In genomic region chr19:7195900-7196728, GRCm38 (mm10) we compare ENCODE assay signal across 8 mouse cellular contexts. TPM values are rescaled to one million over a fixed set of nuclear protein-coding genes. Genes with fewer than 3 reads are reported as not detected.
DNase-seq lines count a peak whose midpoint lies in the region; ATAC-seq lines count a peak whose summit lies in the region.

No protein-coding gene starts in this region.

- H3K27me3 ChIP-seq in liver, embryonic 13.5 days: peaks cover 10% of the 10 kb centered on the region; the same call in 1 of the 2 replicates
- H3K27me3 ChIP-seq in neural tube, embryonic 14.5 days (ENCODE audit: control insufficient read depth, insufficient read depth, low read length): no peaks in the 10 kb centered on the region

- H3K4me3 ChIP-seq in liver, embryonic 13.5 days (replicated peaks): no peak overlapping the region
- H3K4me3 ChIP-seq in neural tube, embryonic 14.5 days (ENCODE audit: low read depth, low read length): no peak overlapping the region

- H3K9me3 ChIP-seq in liver, embryonic 13.5 days (replicated peaks): no peaks in the 10 kb centered on the region
- H3K9me3 ChIP-seq in neural tube, embryonic 14.5 days (ENCODE audit: control insufficient read depth, low read length): no peaks in the 10 kb centered on the region

- H3K4me2 ChIP-seq in liver, embryonic 13.5 days: no peak overlapping the region
- no peak overlapping the region for H3K4me2 ChIP-seq in neural tube, embryonic 14.5 days (ENCODE audit: low read depth, low read length)

- 22% methylated on average over 33 of the region's 33 CpGs for WGBS in liver, embryonic 13.5 days (ENCODE audit: insufficient replicate concordance)
- 14% methylated on average over 33 of the region's 33 CpGs for WGBS in neural tube, embryonic 14.5 days

- ATAC-seq in liver, embryonic 13.5 days (ENCODE audit: low read depth): peak; percentile 13; the same call in 1 of the 2 replicates
- peak; percentile 24; the same call in 1 of the 2 replicates for ATAC-seq in neural tube, embryonic 14.5 days (ENCODE audit: low read depth)

- H3K4me1 ChIP-seq in liver, embryonic 13.5 days (replicated peaks): peaks cover 35% of the 10 kb centered on the region
- H3K4me1 ChIP-seq in neural tube, embryonic 14.5 days (ENCODE audit: control insufficient read depth, insufficient read depth, low read length): no peaks in the 10 kb centered on the region; the same call in 1 of the 2 replicates

- no peak overlapping the region for H3K9ac ChIP-seq in liver, embryonic 13.5 days
- no peak overlapping the region for H3K9ac ChIP-seq in neural tube, embryonic 14.5 days (replicated peaks; ENCODE audit: low read depth, low read length)

- H3K27ac ChIP-seq in liver, embryonic 13.5 days: no peak overlapping the region
- H3K27ac ChIP-seq in neural tube, embryonic 14.5 days (ENCODE audit: low read depth, low read length): no peak overlapping the region

- H3K36me3 ChIP-seq in liver, embryonic 13.5 days: peaks cover 46% of the 10 kb centered on the region
- H3K36me3 ChIP-seq in neural tube, embryonic 14.5 days (ENCODE audit: control insufficient read depth, insufficient read depth, low read length): peaks cover 18% of the 10 kb centered on the region

- peak; percentile 28 for DNase-seq in 3134 (ENCODE audit: extremely low read depth, insufficient read length, low spot score)
- DNase-seq in MN1 (ENCODE audit: low spot score): peak; percentile 44
- peak; percentile 87 for DNase-seq in cerebellum, postnatal 10 days
- peak; percentile 77 for DNase-seq in gastrocnemius, postnatal 10 days
- peak; percentile 51 for DNase-seq in induced T-regulatory cell, adult 2 months (ENCODE audit: low read depth)
- DNase-seq in liver, embryonic 13.5 days: peak; percentile 38
- peak; percentile 73 for DNase-seq in thymus, postnatal 4 days

RNA-seq across cellular contexts. Expression of gene Otub1, which starts 10.0 kb away (rescaled TPM):
- 10 to 100 TPM; 63.2 to 67.3 TPM for total RNA-seq in gastrocnemius, postnatal 10 days (2021)
- 68.9 and 69.3 TPM in 2 replicates for polyA plus RNA-seq in liver, embryonic 13.5 days (2015; fragmentation: Nextera tagmentation; extraction: Ambion mirVana)
- 240 and 255 TPM in 2 replicates for polyA plus RNA-seq in neural tube, embryonic 14.5 days (2014; fragmentation: Nextera tagmentation; extraction: Ambion mirVana)

RNA-seq across cellular contexts. Expression of gene Cox8a, which starts 21.3 kb away (rescaled TPM):
- total RNA-seq in gastrocnemius, postnatal 10 days (2021): 100 to 1,000 TPM; 275 to 315 TPM
- polyA plus RNA-seq in liver, embryonic 13.5 days (2015; fragmentation: Nextera tagmentation; extraction: Ambion mirVana): 734 and 757 TPM in 2 replicates
- 1,130 and 1,330 TPM in 2 replicates for polyA plus RNA-seq in neural tube, embryonic 14.5 days (2014; fragmentation: Nextera tagmentation; extraction: Ambion mirVana)

RNA-seq across cellular contexts. Expression of gene Naa40, which starts 44.9 kb away (rescaled TPM):
- total RNA-seq in gastrocnemius, postnatal 10 days (2021): 10 to 100 TPM; 12.5 to 15.9 TPM
- 28.8 and 36.9 TPM in 2 replicates for polyA plus RNA-seq in liver, embryonic 13.5 days (2015; fragmentation: Nextera tagmentation; extraction: Ambion mirVana)
- polyA plus RNA-seq in neural tube, embryonic 14.5 days (2014; fragmentation: Nextera tagmentation; extraction: Ambion mirVana): 68.7 and 71.3 TPM in 2 replicates

Comparison
In these comparisons a context has a peak if more than half of its experiments do, and no peak if none do; other contexts are left out.
1. DNase-seq: peak in every context shown above with its lines; median percentile 87 in cerebellum, postnatal 10 days; 77 in gastrocnemius, postnatal 10 days; 73 in thymus, postnatal 4 days; 51 in induced T-regulatory cell, adult 2 months; 44 in MN1; 38 in liver, embryonic 13.5 days; 28 in 3134.